Mouse (Mus musculus) v-Abl transformed pro-B cells (cell line): ENCODE measurements around the gene Cog2.

Experiments
- in situ Hi-C, 2 experiments: fragments of 400-800 bp; cut with MboI; formaldehyde crosslinking; loops; one replicate each; pipeline ENCODE4 v1.15.1; 2025; ENCODE audit not compliant: unreplicated experiment in 2 of 2

Cog2 gene

DNA sequence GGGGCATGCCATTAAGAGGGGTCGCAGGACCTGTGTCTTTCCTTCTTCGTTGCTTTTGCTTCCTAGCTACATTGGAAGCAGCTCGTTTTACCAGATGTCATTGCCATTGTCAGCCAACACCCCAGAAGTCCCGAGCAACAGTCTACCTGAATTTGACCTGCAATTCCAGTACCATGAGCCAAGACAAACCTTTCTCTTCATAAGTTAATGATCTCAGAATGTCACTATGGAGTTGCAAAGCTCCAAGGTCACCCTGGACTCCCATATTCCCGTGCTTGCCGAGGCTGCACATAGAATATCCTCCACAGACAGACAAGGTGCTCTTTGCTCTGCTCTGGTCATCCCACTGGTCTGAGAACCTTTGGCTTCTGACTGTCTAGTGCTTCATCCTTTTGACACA, 46.6 kb downstream of the Cog2 start:
- in situ Hi-C loops = loop anchor here (5.0 to 25.0 kb wide), 3 partner anchors 165 to 780 kb away; no protein-coding TSS in a partner anchor

DNA sequence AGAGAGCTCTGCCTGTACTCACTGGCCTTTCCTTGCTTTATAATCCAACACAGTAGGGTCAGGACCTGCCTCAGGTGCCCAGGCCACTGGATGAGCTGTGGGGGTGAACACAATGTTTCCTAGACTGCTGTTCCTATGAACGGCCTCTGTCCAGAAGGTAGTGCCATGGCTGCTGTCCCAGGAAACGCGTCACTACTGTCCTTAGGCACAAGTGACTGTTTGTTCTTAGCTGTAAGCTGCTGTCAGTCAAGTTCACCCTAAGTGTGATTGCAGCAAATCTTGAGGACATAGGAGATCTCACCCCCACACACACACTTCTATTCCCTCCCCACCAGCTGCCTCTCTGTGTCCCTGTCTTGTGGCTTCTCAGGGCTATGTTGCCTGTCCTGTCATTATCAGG, 47.0 kb downstream of the Cog2 start:
- in situ Hi-C loops = loop anchor here (5.0 to 25.0 kb wide), 3 partner anchors 165 to 780 kb away; no protein-coding TSS in a partner anchor

DNA sequence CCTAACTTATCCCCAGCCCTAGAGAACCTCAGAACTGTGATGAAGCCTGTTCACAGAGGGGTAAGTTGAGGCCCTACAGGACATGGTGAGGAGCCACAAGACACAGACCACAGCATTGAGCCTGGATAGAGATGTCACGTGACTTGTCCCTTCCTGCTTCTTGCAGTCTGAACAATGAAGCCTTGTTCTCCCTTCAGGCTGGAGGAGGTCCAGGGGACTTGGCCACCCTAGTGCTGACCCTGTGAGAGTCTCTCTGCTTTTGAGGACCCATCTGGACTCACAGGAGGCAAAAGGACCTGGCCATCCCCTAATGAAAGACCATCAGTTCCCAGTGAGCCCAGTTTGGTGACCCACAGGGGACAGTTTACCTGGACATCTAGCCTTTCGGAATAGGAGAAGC, 48.5 kb downstream of the Cog2 start:
- in situ Hi-C loops = loop anchor here (5.0 to 25.0 kb wide), 3 partner anchors 167 to 782 kb away; no protein-coding TSS in a partner anchor

DNA sequence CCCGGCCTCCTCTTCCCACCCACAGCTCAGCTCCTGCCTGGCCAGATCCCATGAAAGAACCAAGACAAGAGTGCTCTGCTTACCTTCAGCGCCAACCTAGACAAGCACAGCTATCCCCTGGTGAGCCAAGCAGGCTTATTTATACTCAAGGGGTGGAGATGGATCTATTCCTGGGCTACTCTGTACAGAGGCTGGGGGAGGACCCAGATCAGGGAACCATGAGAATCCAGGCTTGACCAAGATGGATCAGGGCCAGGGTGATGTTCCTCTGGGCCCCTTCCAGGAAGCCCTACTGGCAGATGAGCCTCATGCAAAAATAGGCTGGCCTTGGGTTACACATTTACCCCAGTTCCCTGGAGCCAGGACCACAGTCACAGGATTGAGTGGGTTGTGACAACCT, 49.0 kb downstream of the Cog2 start, which contains the start of gene Agt:
Gene Agt (minus strand): TSS at position 114 of the 400 bp plus-strand sequence.
- in situ Hi-C loops = loop anchor here (5.0 to 25.0 kb wide), 3 partner anchors 167 to 782 kb away; no protein-coding TSS in a partner anchor

DNA sequence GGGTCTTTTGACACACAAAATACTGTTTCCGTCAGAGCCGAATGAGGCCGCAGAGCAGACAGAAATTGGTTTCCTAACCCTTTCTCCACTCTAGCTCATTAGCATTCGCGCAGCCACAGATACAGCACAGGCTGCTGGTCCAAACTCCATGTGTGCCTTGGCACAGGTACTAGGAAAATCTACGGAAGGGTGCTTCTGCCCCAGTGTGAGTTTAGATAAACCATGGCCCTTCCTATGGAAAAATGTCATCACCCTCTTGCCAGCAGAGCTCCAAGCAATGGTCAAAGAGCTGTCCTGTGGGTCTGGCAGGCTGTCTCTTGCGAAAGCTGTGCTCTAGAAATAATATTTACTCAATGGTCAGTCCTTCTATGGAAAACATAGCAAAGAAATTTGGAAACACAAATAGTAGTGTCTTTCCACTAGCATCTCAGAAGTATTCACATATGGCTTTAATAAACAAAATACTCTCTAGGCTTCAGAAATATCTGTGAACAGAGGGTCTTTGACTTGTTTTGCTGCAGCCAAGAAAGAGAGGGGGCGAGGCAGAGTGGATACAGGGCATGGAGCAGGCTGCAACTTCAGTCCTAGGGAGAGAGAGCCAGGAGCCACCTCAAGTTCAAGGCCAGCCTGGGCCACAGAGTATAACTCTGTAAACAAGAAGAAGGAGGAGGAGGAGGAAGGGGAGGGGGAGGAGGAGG, 51.3 kb downstream of the Cog2 start:
- in situ Hi-C loops = loop anchor here in 1 of 2 experiments (25.0 kb wide), 1 partner anchor 785 kb away; no protein-coding TSS in a partner anchor

DNA sequence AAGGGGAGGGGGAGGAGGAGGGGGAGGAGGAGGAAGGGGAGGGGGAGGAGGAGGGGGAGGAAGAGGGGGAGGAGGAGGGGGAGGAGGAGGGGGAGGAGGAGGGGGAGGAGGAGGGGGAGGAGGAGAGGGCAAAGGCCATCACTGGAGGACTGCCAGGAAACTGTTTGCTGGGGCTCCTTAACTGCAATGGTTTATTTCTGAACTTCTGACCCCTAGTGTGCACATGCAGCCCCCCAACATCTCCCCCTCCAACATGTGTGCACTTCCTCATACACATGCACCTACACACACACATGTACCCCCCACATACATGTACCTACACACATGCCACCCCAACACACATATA, 51.8 kb downstream of the Cog2 start:
- in situ Hi-C loops = loop anchor here in 1 of 2 experiments (25.0 kb wide), 1 partner anchor 785 kb away; no protein-coding TSS in a partner anchor

DNA sequence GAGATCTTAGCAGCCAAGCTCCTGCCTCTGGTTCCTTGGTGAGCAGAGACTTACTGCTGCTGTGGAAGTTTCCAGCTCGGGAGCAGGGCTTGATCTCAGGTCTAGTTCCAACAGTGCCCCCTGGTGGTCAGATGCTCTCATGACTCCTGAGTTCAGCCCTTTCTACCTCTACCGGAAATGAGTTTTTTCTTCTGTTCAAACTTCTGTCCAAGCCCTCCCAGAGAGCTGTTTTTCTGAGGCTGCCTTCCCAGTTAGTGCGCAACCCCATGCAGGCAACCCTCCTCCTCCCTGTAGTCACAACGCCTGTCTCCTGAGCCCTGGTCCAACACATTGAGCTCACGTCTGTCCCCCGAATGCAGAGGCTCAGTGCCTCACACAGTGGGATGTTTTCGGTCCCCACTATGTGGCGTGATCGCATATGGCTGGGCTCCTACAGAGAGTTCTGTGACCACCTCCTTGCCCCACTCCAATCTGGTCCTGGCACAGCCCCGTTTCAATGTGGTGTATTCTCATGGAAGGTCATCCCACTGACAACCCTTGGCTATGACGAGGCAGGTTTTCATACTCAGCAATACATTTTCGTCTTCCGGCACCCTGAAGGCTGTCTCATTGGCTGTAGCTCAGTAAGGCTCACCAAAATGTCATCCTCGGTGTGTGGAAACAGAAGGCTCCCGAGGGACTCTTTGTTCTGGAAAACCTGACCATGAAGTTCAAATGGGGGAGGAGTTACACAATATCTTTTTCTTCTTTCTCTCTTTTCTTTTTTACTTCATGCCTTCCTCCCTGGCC, 53.2 kb downstream of the Cog2 start:
- in situ Hi-C loops = loop anchor here in 1 of 2 experiments (25.0 kb wide), 1 partner anchor 786 kb away; no protein-coding TSS in a partner anchor

DNA sequence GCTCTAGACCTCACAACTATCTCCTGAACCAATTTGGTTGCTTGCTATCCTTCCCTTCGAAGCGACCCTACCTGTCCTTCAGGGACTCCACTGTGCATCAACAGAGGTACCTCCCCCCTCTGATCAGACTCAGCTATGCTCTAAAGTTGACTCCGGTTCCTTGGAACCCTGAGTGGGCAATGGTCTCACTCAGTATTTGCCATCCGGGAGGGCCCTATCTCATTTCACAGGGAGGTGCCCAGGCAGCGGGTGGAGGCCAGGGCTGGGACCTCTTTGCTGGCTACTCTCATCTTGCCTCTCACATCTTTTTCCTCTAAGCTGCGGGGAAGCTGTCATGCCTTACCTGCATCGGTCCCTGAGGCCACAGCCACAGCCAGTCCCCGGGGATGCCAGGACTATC, 55.2 kb downstream of the Cog2 start, which contains the start of gene Capn9:
Gene Capn9 (plus strand): TSS at position 301 of the 400 bp plus-strand sequence.
- in situ Hi-C loops = no loop called here

DNA sequence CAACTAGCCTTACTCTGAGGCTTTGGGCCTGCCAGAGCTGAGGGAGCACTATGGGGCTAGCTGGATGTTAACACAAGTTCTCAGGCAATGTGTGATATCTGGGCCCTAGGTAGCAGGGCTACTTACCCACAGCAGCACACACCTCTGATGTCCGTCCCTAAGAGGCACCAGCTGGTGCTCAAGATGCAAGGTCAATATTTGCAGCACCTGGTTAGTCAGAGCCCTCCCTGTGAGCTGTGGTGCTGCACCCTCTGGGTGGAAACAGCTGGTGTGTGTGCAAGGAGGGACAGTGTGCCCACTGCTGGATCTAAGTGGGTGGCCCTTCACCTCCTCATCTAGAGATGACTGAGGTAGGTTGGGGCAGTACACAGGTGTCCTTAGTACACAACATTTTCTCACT, 56.2 kb downstream of the Cog2 start:
- in situ Hi-C loops = no loop called here

DNA sequence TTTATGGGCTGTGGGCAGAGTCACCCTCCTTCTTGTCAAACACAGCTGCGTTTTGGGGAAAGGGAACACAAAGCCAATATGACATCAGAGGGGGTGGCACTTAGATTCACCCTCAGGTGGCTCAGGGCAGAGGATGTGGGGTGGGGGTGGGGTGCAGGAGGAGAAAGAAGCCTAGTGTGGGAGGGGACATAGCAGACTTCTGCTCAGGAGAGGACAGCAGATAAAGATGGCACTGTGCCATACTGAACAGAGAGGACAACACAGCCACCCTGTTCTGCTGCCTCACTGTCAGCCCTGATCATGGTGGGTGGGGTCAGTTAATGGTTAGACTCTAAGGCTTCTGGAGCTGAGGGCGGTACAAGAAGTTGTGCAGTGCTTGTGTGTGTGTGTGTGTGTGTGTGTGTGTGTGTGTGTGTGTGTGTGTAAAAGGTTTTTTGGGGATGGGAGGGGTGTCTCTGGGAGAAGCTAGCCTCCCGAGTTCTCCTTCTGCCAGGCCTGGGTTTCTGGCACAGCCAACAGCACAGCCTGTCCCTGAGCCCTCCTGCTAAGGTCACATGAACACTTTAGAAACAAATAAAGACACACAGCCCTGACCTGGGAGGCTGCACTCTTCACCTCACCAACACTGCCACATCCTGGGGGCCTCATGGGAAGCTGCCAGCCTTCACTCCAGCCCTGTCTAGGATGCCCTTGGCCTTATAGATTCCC, 65.3 kb downstream of the Cog2 start:
- in situ Hi-C loops = no loop called here

DNA sequence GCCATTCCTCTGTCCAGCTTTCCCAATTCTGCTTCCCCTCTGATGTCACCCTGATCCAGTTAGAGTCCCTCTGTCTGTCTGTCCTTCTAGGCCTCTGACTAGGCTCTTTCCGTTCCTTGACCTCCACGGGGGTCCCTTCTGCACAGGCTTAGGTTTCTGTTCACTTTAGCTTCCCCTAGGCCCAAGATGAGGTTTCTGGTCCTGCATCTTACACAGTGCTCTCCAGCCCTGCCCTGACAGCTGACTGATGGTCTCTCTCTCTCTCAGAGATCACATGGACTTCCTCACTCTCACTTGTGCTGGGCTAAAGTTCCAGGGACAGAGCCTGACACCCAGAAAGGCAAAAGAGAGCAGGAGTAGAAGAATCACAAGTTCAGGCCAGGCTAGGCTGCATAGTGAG, 66.0 kb downstream of the Cog2 start:
- in situ Hi-C loops = no loop called here

DNA sequence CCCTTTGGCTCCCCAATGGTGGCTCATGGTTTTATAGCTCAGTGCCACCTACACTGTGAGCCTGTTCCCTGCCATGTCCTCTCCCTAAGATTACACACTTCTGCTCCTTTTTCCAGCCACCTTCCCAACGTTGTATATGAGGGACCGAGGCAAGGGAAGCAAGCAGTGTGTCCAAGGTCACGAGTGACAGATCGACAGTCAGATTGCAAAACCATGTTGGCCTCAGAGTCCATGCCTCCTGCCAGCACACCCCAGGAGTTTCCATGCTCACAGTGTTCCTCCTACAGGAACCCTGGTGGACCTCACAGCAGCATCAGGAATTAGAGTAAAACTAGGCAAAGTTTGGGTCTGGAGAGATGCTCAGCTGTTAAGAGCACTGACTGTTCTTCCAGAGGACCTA, 68.8 kb downstream of the Cog2 start:
- in situ Hi-C loops = no loop called here
